Mouse (Mus musculus) stomach, adult 2 months (tissue): ENCODE data around the gene Unc93b1. TPM values are rescaled to one million over a fixed set of nuclear protein-coding genes. Genes with fewer than 3 reads are reported as not detected.

Experiments
- polyA plus RNA-seq: library from polyadenylated mRNA; depleted of rRNA; stranded (reverse); fragments of >200 nt; gene quantifications from 2 replicates; pipeline ENCODE4 v1.2.3, GENCODE M21; 2012; rRNA removed

Gene Unc93b1
- 31.5 and 46.6 TPM in 2 replicates for polyA plus RNA-seq

GRCm38 (mm10) chr19:3935032-3935895 lies at the start of gene Unc93b1:
Gene Unc93b1, plus strand, starts transcription at chr19:3935186.

GRCm38 (mm10) chr19:3906795-3907786 lies 27.9 kb upstream of the Unc93b1 start, which contains the start of gene Tcirg1:
Gene Tcirg1, minus strand, starts transcription at chr19:3907133.

GRCm38 (mm10) chr19:3912337-3913204 lies 22.4 kb upstream of the Unc93b1 start, which contains the start of gene Ndufs8:
Gene Ndufs8, minus strand, starts transcription at chr19:3912774.

GRCm38 (mm10) chr19:3929211-3929941 lies 5.6 kb upstream of the Unc93b1 start, which contains the start of gene Aldh3b1:
Gene Aldh3b1, minus strand, starts transcription at chr19:3929808.

GRCm38 (mm10) chr19:3958470-3958869 lies 23.5 kb downstream of the Unc93b1 start, which contains the start of gene Aldh3b3:
Gene Aldh3b3, plus strand, starts transcription at chr19:3958645.

DNA sequence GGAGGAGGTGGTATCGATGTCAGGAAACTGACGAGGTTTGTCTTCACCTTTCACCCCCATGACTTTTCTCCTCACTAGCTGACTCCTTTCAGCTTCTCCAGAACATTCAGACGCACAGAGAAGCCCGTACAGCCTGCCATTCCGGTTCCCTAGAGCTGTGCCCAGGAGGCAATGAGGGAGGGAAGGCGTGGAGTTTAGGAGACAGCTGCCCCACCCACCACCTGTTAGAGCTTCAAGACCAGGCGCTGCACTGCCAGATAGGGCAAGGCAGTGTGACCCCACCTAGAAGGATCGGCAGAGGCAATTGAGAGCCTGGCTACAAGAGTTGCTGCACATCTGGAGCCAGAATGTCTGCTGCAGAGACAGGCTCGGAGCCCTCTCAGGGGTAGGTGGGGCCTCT lies 37.2 kb downstream of the Unc93b1 start, which contains the start of gene Aldh3b2:
Gene Aldh3b2, plus strand, starts transcription at position 100 of the 400 bp plus-strand sequence.

DNA sequence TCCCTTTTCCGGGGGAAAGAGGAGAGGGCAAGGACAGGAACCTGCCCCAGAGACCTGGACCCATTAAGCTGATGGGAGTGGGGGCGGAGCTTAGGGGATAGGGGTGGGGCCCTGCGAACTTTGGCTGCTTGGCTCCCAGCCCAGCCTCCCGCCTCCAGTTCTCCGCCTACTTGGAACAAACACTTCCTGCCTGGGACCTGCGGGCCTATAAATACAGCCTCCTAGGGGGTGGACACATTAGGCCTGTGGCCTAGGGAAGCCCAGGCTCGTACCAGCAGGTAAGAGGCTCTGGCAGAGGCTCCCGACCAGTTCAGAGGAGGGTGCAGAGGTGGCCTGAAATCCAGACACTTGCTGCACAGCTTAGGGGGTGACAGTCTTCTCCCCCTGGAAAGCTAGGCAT lies 51.3 kb downstream of the Unc93b1 start, which contains the start of gene Acy3:
Gene Acy3, plus strand, starts transcription at position 237 of the 400 bp plus-strand sequence.

GRCm38 (mm10) chr19:3992416-3992815 lies 57.4 kb downstream of the Unc93b1 start, which contains the start of gene Tbx10:
Gene Tbx10, plus strand, starts transcription at chr19:3992752.

Other genes starting within 250 kb of the Unc93b1 start
- 40.9 and 44.6 TPM in 2 replicates for gene Lrp5, start 248.6 kb upstream of the Unc93b1 start, polyA plus RNA-seq
- gene 1810055G02Rik, start 226.9 kb upstream of the Unc93b1 start, polyA plus RNA-seq: 14.1 and 19.8 TPM in 2 replicates
- 3.0 and 4.4 TPM in 2 replicates for gene Kmt5b, start 167.8 kb upstream of the Unc93b1 start, polyA plus RNA-seq
- 32.5 and 46.5 TPM in 2 replicates for gene Chka, start 83.4 kb upstream of the Unc93b1 start, polyA plus RNA-seq
- gene Tcirg1, start 28.1 kb upstream of the Unc93b1 start, polyA plus RNA-seq: 67.3 and 72.2 TPM in 2 replicates
- 180 and 250 TPM in 2 replicates for gene Ndufs8, start 22.4 kb upstream of the Unc93b1 start, polyA plus RNA-seq
- 2.0 TPM in 2 replicates for gene Aldh3b1, start 5.4 kb upstream of the Unc93b1 start, polyA plus RNA-seq
- gene Aldh3b3, start 23.5 kb downstream of the Unc93b1 start, polyA plus RNA-seq: 0.15 and 0.23 TPM in 2 replicates
- 32.2 and 43.3 TPM in 2 replicates for gene Aldh3b2, start 37.1 kb downstream of the Unc93b1 start, polyA plus RNA-seq
- gene Acy3, start 51.4 kb downstream of the Unc93b1 start, polyA plus RNA-seq: 11.4 and 16.6 TPM in 2 replicates
- gene Tbx10, start 57.6 kb downstream of the Unc93b1 start, polyA plus RNA-seq: not detected in 2 replicates
- 14.0 and 30.7 TPM in 2 replicates for gene Nudt8, start 65.4 kb downstream of the Unc93b1 start, polyA plus RNA-seq
- 0.82 and 1.4 TPM in 2 replicates for gene Gm49405, start 65.4 kb downstream of the Unc93b1 start, polyA plus RNA-seq
- gene Doc2g, start 68.1 kb downstream of the Unc93b1 start, polyA plus RNA-seq: 6.4 and 6.9 TPM in 2 replicates
- gene Ndufv1, start 77.6 kb downstream of the Unc93b1 start, polyA plus RNA-seq: 125 and 129 TPM in 2 replicates
- 1,477 and 1,578 TPM in 2 replicates for gene Gstp1, start 102.8 kb downstream of the Unc93b1 start, polyA plus RNA-seq
- 160 and 194 TPM in 2 replicates for gene Gstp2, start 110.8 kb downstream of the Unc93b1 start, polyA plus RNA-seq
- 1.6 and 1.9 TPM in 2 replicates for gene Gstp3, start 124.4 kb downstream of the Unc93b1 start, polyA plus RNA-seq
- gene Cabp2, start 146.4 kb downstream of the Unc93b1 start, polyA plus RNA-seq: not detected in 2 replicates
- gene Cdk2ap2, start 162.0 kb downstream of the Unc93b1 start, polyA plus RNA-seq: 155 and 221 TPM in 2 replicates
- gene Pitpnm1, start 164.8 kb downstream of the Unc93b1 start, polyA plus RNA-seq: 68.7 and 72.3 TPM in 2 replicates
- 25.6 and 32.7 TPM in 2 replicates for gene Aip, start 190.7 kb downstream of the Unc93b1 start, polyA plus RNA-seq
- not detected in 2 replicates for gene Gpr152, start 204.6 kb downstream of the Unc93b1 start, polyA plus RNA-seq
- not detected in 2 replicates for gene Cabp4, start 208.8 kb downstream of the Unc93b1 start, polyA plus RNA-seq
- gene Coro1b, start 213.4 kb downstream of the Unc93b1 start, polyA plus RNA-seq: 140 and 142 TPM in 2 replicates
- 25.8 and 51.7 TPM in 2 replicates for gene Ptprcap, start 218.4 kb downstream of the Unc93b1 start, polyA plus RNA-seq
- gene Rps6kb2, start 228.2 kb downstream of the Unc93b1 start, polyA plus RNA-seq: 37.1 and 39.1 TPM in 2 replicates
- gene Carns1, start 240.3 kb downstream of the Unc93b1 start, polyA plus RNA-seq: 4.6 and 5.3 TPM in 2 replicates